In genomic region chr10:94514091-94514505, GRCm38 (mm10) we compare ENCODE assay signal across 8 mouse cellular contexts.
DNase-seq lines count a peak whose midpoint lies in the region; ATAC-seq lines count a peak whose summit lies in the region.

No protein-coding gene starts in this region.

- under 1% methylated on average over 12 of the region's 12 CpGs for WGBS in hindbrain, embryonic 11.5 days
- WGBS in midbrain, embryonic 13.5 days, result 1% methylated on average over 12 of the region's 12 CpGs

- peak overlapping the region; percentile 66 for H3K9ac ChIP-seq in hindbrain, embryonic 11.5 days (ENCODE audit: low read depth, low read length)
- peak overlapping the region; percentile 75 for H3K9ac ChIP-seq in midbrain, embryonic 13.5 days (replicated peaks)

- no peaks in the 10 kb centered on the region for H3K9me3 ChIP-seq in hindbrain, embryonic 11.5 days (ENCODE audit: control insufficient read depth, low read length)
- no peaks in the 10 kb centered on the region for H3K9me3 ChIP-seq in midbrain, embryonic 13.5 days

- H3K27me3 ChIP-seq in hindbrain, embryonic 11.5 days (ENCODE audit: control insufficient read depth, insufficient read depth, low read length), result peaks cover 19% of the 10 kb centered on the region
- peaks cover 39% of the 10 kb centered on the region for H3K27me3 ChIP-seq in midbrain, embryonic 13.5 days

- H3K27ac ChIP-seq in hindbrain, embryonic 11.5 days (ENCODE audit: low read depth, low read length), result no peak overlapping the region
- H3K27ac ChIP-seq in midbrain, embryonic 13.5 days, result no peak overlapping the region

- DNase-seq in kidney, adult 18-20 months, result peak; percentile 29
- no peak for DNase-seq in kidney, postnatal 10 days
- peak; percentile 55 for DNase-seq in ZHBTc4 (ENCODE audit: low read depth, low spot score)
- DNase-seq in hindbrain, embryonic 11.5 days (ENCODE audit: low spot score), result no peak
- DNase-seq in frontal cortex, adult 2 months (ENCODE audit: extremely low spot score in 1 of 2, low spot score in 1 of 2), result no peak
- no peak for DNase-seq in ovary, postnatal 36 days (ENCODE audit: low spot score)
- DNase-seq in thymus, postnatal 14 days, result no peak

- peak overlapping the region; percentile 95 for H3K4me2 ChIP-seq in hindbrain, embryonic 11.5 days (replicated peaks; ENCODE audit: low read depth, low read length)
- H3K4me2 ChIP-seq in midbrain, embryonic 13.5 days (replicated peaks), result peak overlapping the region; percentile 92

- ATAC-seq in hindbrain, embryonic 11.5 days (ENCODE audit: low FRiP score), result no peak
- ATAC-seq in midbrain, embryonic 13.5 days, result peak; percentile 2; the same call in 1 of the 2 replicates

- peak overlapping the region; percentile 80 for H3K4me3 ChIP-seq in hindbrain, embryonic 11.5 days (ENCODE audit: low read depth, low read length)
- peak overlapping the region; percentile 73 for H3K4me3 ChIP-seq in midbrain, embryonic 13.5 days (replicated peaks)

- no peaks in the 10 kb centered on the region for H3K36me3 ChIP-seq in hindbrain, embryonic 11.5 days (ENCODE audit: control insufficient read depth, insufficient read depth, low read length)
- H3K36me3 ChIP-seq in midbrain, embryonic 13.5 days, result no peaks in the 10 kb centered on the region

- no peaks in the 10 kb centered on the region; the same call in 1 of the 2 replicates for H3K4me1 ChIP-seq in hindbrain, embryonic 11.5 days (replicated peaks; ENCODE audit: control insufficient read depth, insufficient read depth, low read length)
- H3K4me1 ChIP-seq in midbrain, embryonic 13.5 days (replicated peaks), result peaks cover 23% of the 10 kb centered on the region

Comparison
In these comparisons a context has a peak if more than half of its experiments do, and no peak if none do; other contexts are left out.
1. DNase-seq: peak in kidney, adult 18-20 months (single experiment) and ZHBTc4 (single experiment); none in kidney, postnatal 10 days (single experiment), hindbrain, embryonic 11.5 days (single experiment), frontal cortex, adult 2 months (0 of 2), ovary, postnatal 36 days (single experiment) and thymus, postnatal 14 days (single experiment).